Mouse (Mus musculus) heart, embryonic 14.5 days (tissue): ENCODE measurements around the gene Ankrd61. TPM values are rescaled to one million over a fixed set of nuclear protein-coding genes. Genes with fewer than 3 reads are reported as not detected.

Experiments used
- ATAC-seq: fragments of 200-750 bp; cut with Nextera tagmentation; 2 replicates; pipeline ENCODE4 v1.8.0; 2017; ENCODE audit warnings: low read depth, moderate TSS enrichment; ENCODE audit not compliant: insufficient number of reproducible peaks, insufficient read depth, low FRiP score
- H3K27ac ChIP-seq, 2 experiments: fragments of 200-500 bp in 1 of 2; fragments of 300-500 bp in 1 of 2; sonication (generic) in 1 of 2; replicated peaks in 1 of 2; 2 replicates each; pipeline ENCODE4 v1.5.1; 2012 to 2014; ENCODE audit warnings: low read depth in 2 of 2, low read length in 2 of 2, control low read depth in 1 of 2, mild to moderate bottlenecking in 1 of 2, mixed read lengths in 1 of 2; ENCODE audit not compliant: control insufficient read depth in 1 of 2, insufficient read depth in 1 of 2
- H3K27me3 ChIP-seq: fragments of 300-500 bp; sonication (generic); 2 replicates; pipeline ENCODE4 v1.6.1; 2014; ENCODE audit warnings: mild to moderate bottlenecking, low read length, control low read depth; ENCODE audit not compliant: control insufficient read depth, insufficient read depth
- H3K36me3 ChIP-seq: fragments of 300-500 bp; sonication (generic); 2 replicates; pipeline ENCODE4 v1.6.1; 2014; ENCODE audit warnings: mild to moderate bottlenecking, control low read depth, low read length, mixed read lengths; ENCODE audit not compliant: control insufficient read depth, insufficient read depth
- H3K4me1 ChIP-seq, 2 experiments: fragments of 200-500 bp in 1 of 2; fragments of 300-500 bp in 1 of 2; sonication (generic) in 1 of 2; 2 replicates each; pipeline ENCODE4 v1.6.1; 2012 to 2014; ENCODE audit warnings: low read length in 2 of 2, control low read depth in 1 of 2, mixed read lengths in 1 of 2; ENCODE audit not compliant: control insufficient read depth in 2 of 2, insufficient read depth in 2 of 2
- H3K4me2 ChIP-seq: fragments of 300-500 bp; sonication (generic); 2 replicates; pipeline ENCODE4 v1.6.1; 2014; ENCODE audit warnings: mild to moderate bottlenecking, low read length
- H3K4me3 ChIP-seq, 2 experiments: fragments of 200-500 bp in 1 of 2; fragments of 300-500 bp in 1 of 2; sonication (generic) in 1 of 2; 2 replicates each; pipeline ENCODE4 v1.5.1; 2012 to 2014; ENCODE audit warnings: low read length in 2 of 2, mild to moderate bottlenecking in 2 of 2, control low read depth in 1 of 2, low read depth in 1 of 2, moderate library complexity in 1 of 2; ENCODE audit not compliant: control insufficient read depth in 1 of 2, insufficient read depth in 1 of 2
- H3K9ac ChIP-seq: fragments of 300-500 bp; sonication (generic); 2 replicates; pipeline ENCODE4 v1.6.1; 2014; ENCODE audit warnings: mild to moderate bottlenecking, low read length
- H3K9me3 ChIP-seq: fragments of 300-500 bp; sonication (generic); 2 replicates; pipeline ENCODE4 v1.6.1; 2016; ENCODE audit warnings: low read length, control low read depth; ENCODE audit not compliant: control insufficient read depth
- WGBS: fragments of 180-500 bp; shearing (Covaris S2); extraction: QIAGEN DNeasy Blood & Tissue Kit; methylation state at CpG from one replicate; pipeline ENCODE4 v1.1.7; 2014; 5-methylcytosine and 5-hydroxymethylcytosine counted together
- polyA plus RNA-seq: library from polyadenylated mRNA; unstranded; fragments of >200 nt; fragmentation: Nextera tagmentation; extraction: Ambion mirVana; gene quantifications from 2 replicates; pipeline ENCODE4 v1.2.1, GENCODE M21; 2014

Gene Ankrd61
- polyA plus RNA-seq: 0.26 TPM in 1 of 2 replicates, not detected in the other

DNA sequence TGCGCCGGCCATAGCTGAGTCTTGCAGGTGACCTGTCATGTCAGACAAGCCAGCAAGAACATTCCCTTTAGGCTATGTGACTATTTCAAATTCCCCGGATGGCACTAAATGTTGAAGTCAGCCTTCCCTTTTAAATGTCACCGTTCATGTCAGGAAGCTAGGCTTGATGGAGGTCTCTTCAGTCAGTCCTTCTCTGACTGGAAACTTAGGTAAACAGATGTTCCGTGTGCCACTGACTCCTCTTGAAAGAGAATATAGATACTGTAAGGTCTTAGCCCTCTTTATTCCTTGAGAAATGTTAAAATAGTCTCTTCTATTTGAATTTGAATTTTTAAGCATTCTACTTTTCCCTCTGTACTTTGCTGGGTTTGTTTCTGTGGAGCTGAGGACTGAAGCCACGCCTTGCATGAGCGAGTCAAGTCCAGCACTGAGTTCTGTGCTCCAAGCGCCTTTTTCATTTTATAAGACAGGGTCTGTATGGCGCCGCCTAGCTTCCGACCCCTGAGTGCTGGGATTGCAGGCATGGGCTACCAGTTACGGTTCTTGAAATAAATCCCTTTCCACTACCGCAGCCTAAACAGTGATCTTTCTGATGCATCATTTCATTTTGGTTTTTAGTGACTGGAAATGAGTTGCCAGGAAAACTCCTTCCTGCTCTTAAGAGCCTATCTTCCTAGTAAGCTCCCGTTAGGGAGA lies at the start of gene Ankrd61:
Gene Ankrd61 (minus strand): TSS at position 51 of the 696 bp plus-strand sequence.
- Histone ChIP-seq H3K27me3 (no peaks in the 10 kb centered on the region), H3K4me3 (no peak within 1 kb of the TSS), H3K9ac (no peak within 1 kb of the TSS), H3K4me1 (no peaks in the 10 kb centered on the region), H3K4me2 (no peak within 1 kb of the TSS), H3K27ac (no peak within 1 kb of the TSS), H3K36me3 (peaks cover 89% of the 10 kb centered on the region), H3K9me3 (no peaks in the 10 kb centered on the region)
- WGBS: 87% methylated on average over 14 of the region's 14 CpGs
- no peak for ATAC-seq

DNA sequence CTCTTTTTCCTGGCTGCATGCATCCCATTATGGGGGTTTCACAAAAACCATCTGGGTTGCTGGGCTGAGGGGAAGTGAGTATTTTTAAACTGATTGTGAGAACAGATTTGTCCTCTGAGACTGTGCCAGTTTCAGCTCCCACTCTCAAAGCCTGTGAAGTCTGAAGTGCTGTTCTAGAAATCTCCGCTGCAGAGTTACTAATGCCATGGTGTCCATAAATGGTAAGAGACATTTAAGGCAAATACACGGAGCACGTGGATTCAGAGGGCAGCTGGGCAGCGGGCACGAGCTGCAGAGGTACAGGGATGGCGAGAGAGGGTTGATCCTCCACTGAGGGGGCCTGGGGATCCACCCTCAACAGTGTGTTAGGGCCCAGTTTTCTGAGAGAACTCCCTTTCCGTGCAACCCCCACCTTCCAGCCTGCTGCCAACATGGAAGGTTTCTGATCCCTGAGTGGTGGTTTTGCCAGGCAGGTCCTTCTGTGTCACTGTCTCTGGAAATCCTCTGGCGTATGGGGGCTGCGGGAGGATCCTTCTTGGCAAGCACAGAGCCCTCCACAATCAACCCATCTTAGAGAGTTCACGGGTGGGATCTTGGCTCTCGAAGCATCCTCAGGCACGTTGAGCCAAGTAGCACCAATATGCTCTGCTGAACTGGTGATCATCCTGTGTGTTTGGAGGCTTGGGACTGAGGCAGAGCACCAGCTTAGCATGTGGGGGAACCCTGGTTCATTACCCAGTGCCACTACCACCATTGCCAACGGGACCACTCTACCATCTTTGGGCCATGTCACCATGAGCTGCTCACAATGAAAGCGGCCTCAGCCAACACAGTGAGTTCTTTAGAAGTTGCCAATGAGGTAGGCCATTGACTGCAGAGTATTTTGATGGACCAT lies 46.0 kb upstream of the Ankrd61 start:
- Histone ChIP-seq H3K27me3 (no peaks in the 10 kb centered on the region), H3K4me3 (no peak overlapping the region), H3K36me3 (no peaks in the 10 kb centered on the region), H3K4me2 (no peak overlapping the region), H3K27ac (no peak overlapping the region), H3K9me3 (no peaks in the 10 kb centered on the region), H3K4me1 (peaks cover 0 to 7% of the 10 kb centered on the region in 2 experiments; a peak in 2 of 4 replicates), H3K9ac (no peak overlapping the region)
- no peak for ATAC-seq
- WGBS: 73% methylated on average over 14 of the region's 14 CpGs

DNA sequence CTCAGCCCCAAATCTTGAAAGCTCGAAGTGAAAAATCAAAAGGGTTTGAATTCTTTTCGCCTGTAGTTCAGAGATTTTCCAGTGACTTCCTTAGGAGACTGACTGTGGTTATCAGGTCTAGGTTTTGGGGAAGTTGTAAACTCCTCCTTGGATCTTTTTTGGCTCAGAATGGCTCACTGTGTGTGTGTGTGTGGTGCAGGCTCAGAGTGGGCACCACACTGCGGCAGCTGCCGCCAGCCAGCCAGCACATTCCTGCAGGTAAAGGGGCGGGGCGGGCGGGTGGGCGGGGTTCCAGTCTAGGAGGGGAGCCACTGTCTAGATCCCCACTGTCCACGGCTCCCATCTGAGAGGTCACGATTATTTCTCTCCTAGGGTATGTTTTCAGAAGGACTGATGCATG lies 44.1 kb upstream of the Ankrd61 start:
- Histone ChIP-seq H3K4me3 (no peak overlapping the region), H3K27me3 (no peaks in the 10 kb centered on the region), H3K36me3 (no peaks in the 10 kb centered on the region), H3K4me2 (no peak overlapping the region), H3K9ac (no peak overlapping the region), H3K9me3 (no peaks in the 10 kb centered on the region), H3K27ac (no peak overlapping the region), H3K4me1 (peaks cover 0 to 7% of the 10 kb centered on the region in 2 experiments; a peak in 2 of 4 replicates)
- 19% methylated on average over 10 of the region's 10 CpGs for WGBS
- no peak; the same call in 1 of the 2 replicates for ATAC-seq

DNA sequence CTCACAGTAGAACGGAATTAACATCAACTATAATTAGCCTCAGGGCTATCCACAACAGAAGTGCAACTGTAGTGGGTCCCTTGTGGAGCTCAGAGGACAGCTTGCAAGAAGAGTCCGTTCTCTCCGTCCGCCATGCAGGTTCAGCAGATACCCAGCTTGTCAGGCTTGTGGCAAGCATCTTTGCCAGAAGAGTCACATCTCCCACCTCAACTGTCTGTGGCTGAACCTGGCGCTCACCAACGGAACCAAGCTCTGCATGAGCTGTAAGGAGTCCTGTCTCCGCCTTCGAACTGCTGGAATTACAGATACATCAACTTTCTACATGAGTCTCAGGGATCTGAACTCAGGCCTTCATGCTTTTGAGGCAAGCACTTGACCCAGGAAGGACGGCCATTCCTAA lies 38.7 kb upstream of the Ankrd61 start:
- H3K4me1 ChIP-seq: no peaks in the 10 kb centered on the region
- WGBS: 65% methylated on average over 9 of the region's 9 CpGs
- no peak overlapping the region for H3K9ac ChIP-seq
- no peaks in the 10 kb centered on the region for H3K27me3 ChIP-seq
- H3K36me3 ChIP-seq: peaks cover 13% of the 10 kb centered on the region
- no peak overlapping the region for H3K4me3 ChIP-seq
- ATAC-seq: no peak
- no peak overlapping the region for H3K4me2 ChIP-seq
- no peak overlapping the region for H3K27ac ChIP-seq
- H3K9me3 ChIP-seq: no peaks in the 10 kb centered on the region

DNA sequence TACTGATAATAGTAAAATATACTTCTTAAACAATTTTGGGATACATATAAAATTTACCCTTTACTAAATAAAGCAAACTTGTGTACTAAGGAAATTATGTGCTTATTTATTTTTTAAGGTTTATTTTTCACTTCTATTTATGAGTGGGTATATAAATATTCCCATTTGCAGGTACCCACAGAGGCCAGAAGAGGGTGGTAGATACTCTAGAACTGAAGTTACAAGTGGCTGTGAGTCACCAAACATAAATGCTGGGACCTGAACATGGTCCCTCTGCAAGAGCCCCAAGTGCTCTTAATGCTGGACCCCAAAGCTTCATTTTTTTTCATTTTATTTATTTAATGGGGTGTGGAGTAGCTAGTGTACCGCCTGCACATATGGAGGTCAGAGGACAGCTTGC lies 36.4 kb upstream of the Ankrd61 start:
- WGBS: 95% methylated on average over 1 of the region's 1 CpGs
- Histone ChIP-seq H3K4me1 (no peaks in the 10 kb centered on the region), H3K4me3 (no peak overlapping the region), H3K27me3 (no peaks in the 10 kb centered on the region), H3K4me2 (no peak overlapping the region), H3K36me3 (peaks cover 33% of the 10 kb centered on the region), H3K9ac (no peak overlapping the region), H3K27ac (no peak overlapping the region), H3K9me3 (no peaks in the 10 kb centered on the region)
- no peak for ATAC-seq

DNA sequence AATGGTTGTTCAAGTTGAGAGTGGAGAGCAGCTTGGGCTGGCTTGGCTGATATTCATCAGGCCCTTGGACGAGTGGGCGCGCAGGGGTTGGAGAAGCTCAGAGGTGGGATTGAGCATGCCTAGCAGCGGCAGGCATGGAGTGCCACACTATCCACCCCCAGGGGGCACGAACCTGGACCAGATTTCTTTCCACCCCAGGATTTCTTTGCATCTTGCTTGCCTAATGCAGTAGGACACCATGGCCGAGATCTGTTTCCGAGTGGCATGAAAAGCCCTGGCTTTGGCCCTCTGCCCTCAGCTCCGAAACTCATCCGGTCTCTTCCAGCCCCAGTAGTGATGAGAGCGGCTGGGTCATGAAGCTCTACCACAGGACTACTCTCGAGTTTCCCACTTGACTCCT lies 35.9 kb upstream of the Ankrd61 start:
- 83% methylated on average over 11 of the region's 11 CpGs for WGBS
- H3K27ac ChIP-seq: no peak overlapping the region
- H3K9me3 ChIP-seq: no peaks in the 10 kb centered on the region
- no peak overlapping the region for H3K4me3 ChIP-seq
- no peak overlapping the region for H3K9ac ChIP-seq
- H3K36me3 ChIP-seq: peaks cover 38% of the 10 kb centered on the region
- no peaks in the 10 kb centered on the region for H3K27me3 ChIP-seq
- H3K4me2 ChIP-seq: no peak overlapping the region
- H3K4me1 ChIP-seq: no peaks in the 10 kb centered on the region
- no peak for ATAC-seq

DNA sequence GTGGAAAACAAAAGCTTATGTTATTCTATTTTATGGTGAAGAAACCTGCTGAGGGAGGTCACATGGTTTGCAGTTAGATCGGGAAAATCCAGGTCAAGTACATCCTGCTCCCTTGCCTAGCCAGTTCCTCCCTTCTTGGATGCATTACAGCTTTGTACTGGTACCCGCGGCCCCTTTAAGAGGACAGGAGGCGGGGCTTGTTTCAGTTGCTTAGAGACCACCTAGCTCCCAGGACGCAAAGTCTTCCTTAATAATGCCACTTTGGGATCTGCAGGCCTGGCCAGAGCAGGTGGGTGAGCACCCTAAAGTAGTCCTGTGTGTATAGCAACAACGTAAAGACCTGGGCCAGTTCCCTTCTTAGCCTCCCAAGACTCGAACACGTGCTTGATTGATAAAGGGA lies 35.3 kb upstream of the Ankrd61 start, which contains the start of gene Rsph10b:
Gene Rsph10b (plus strand): TSS at position 205 of the 400 bp plus-strand sequence.
- H3K4me2 ChIP-seq: no peak within 1 kb of the TSS
- no peaks in the 10 kb centered on the region for H3K4me1 ChIP-seq
- no peak within 1 kb of the TSS for H3K27ac ChIP-seq
- no peak within 1 kb of the TSS for H3K9ac ChIP-seq
- H3K36me3 ChIP-seq: peaks cover 43% of the 10 kb centered on the region
- H3K9me3 ChIP-seq: no peaks in the 10 kb centered on the region
- no peak for ATAC-seq
- no peaks in the 10 kb centered on the region for H3K27me3 ChIP-seq
- 15% methylated on average over 8 of the region's 8 CpGs for WGBS
- H3K4me3 ChIP-seq: no peak within 1 kb of the TSS
